Mouse (Mus musculus): ENCODE measurements at regions not wholly inside any gene's neighbourhood (a gene's known extent, or its start where the extent isn't known, plus 50 kb on each side); places are given as distances from the start of the nearest gene placed in this dataset.

DNA sequence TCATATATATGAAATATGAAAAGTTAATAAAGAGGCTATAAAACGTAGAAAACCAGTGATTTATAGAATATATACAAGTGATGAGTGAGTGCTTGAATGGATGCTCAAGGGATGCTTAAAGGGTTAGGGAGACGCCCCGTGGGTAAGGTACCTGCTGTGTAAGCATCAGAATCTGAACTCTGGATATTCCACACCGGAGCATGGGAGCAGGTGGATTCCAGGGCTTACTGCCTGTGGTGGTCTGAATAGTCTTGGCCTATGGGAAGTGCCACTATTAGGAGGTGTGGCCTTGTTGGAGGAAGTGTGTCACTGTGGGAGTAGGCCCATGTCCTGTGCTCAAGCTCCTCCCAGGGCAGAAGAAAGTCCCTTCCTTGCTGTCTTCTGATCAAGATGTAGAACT is 257.4 kb downstream of the Bcl11a start:
- Histone ChIP-seq H3K9ac (ENCODE audit: low read depth, low read length) (no peak overlapping the region), H3K27me3 (ENCODE audit: control insufficient read depth, insufficient read depth, low read length) (no peaks in the 10 kb centered on the region), H3K36me3 (ENCODE audit: control insufficient read depth, insufficient read depth, low read length) (no peaks in the 10 kb centered on the region), H3K4me3 (ENCODE audit: insufficient read depth, low read depth, low read length) (no peak overlapping the region), H3K79me2 (ENCODE audit: control insufficient read depth, insufficient read depth, low read length) (no peaks in the 10 kb centered on the region), H3K4me1 (ENCODE audit: control insufficient read depth, insufficient read depth, low read length) (no peaks in the 10 kb centered on the region), H3K27ac (replicated peaks; ENCODE audit: insufficient read depth, low read depth, low read length) (no peak overlapping the region)
- TF ChIP-seq POLR2A (IDR thresholded peaks at IDR 0.05; ENCODE audit: extremely low read depth, insufficient read depth, low read length), result no peak
- no peak for TF ChIP-seq CTCF (IDR thresholded peaks at IDR 0.05; ENCODE audit: low read depth, low read length)
- 89% methylated on average over 4 of the region's 4 CpGs for WGBS
- no peak for DNase-seq (ENCODE audit: extremely low read depth, low read depth, low spot score)

DNA sequence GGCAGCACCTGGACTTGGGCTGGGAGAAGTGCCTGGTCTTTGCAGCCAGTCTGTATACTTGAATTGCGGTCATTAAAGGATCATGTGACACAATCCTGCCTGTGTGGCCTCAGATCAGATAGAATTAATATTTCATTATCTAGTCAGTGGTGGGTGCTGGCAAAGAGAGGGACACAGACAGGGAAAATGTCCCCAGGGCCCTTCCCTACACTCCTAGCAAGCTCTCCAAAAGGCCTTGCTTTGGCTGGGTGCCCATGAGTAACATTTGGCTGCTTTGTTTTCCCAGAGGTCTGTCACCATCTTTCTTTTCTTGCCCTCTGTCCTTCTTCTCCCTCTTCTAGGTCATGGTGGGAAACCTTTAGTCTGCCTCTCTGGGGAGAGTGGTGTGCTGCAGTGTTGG is 260.3 kb downstream of the Bcl11a start:
- Histone ChIP-seq H3K4me1 (ENCODE audit: control insufficient read depth, insufficient read depth, low read length) (peaks cover 8% of the 10 kb centered on the region; the same call in 1 of the 2 replicates), H3K79me2 (ENCODE audit: control insufficient read depth, insufficient read depth, low read length) (no peaks in the 10 kb centered on the region), H3K27me3 (ENCODE audit: control insufficient read depth, insufficient read depth, low read length) (no peaks in the 10 kb centered on the region), H3K36me3 (ENCODE audit: control insufficient read depth, insufficient read depth, low read length) (no peaks in the 10 kb centered on the region), H3K4me3 (ENCODE audit: insufficient read depth, low read depth, low read length) (no peak overlapping the region), H3K27ac (replicated peaks; ENCODE audit: insufficient read depth, low read depth, low read length) (no peak overlapping the region), H3K9ac (ENCODE audit: low read depth, low read length) (no peak overlapping the region)
- WGBS, result 97% methylated on average over 1 of the region's 1 CpGs
- TF ChIP-seq POLR2A (IDR thresholded peaks at IDR 0.05; ENCODE audit: extremely low read depth, insufficient read depth, low read length) (no peak), CTCF (IDR thresholded peaks at IDR 0.05; ENCODE audit: low read depth, low read length) (no peak)
- DNase-seq (ENCODE audit: extremely low read depth, low read depth, low spot score), result no peak

GRCm38 (mm10) chr11:24339061-24339460 is 261.2 kb downstream of the Bcl11a start:
- 44% methylated on average over 2 of the region's 2 CpGs for WGBS
- Histone ChIP-seq H3K4me1 (ENCODE audit: control insufficient read depth, insufficient read depth, low read length) (peaks cover 8% of the 10 kb centered on the region; the same call in 1 of the 2 replicates), H3K36me3 (ENCODE audit: control insufficient read depth, insufficient read depth, low read length) (no peaks in the 10 kb centered on the region), H3K9ac (ENCODE audit: low read depth, low read length) (no peak overlapping the region), H3K27ac (replicated peaks; ENCODE audit: insufficient read depth, low read depth, low read length) (no peak overlapping the region), H3K79me2 (ENCODE audit: control insufficient read depth, insufficient read depth, low read length) (no peaks in the 10 kb centered on the region), H3K27me3 (ENCODE audit: control insufficient read depth, insufficient read depth, low read length) (no peaks in the 10 kb centered on the region), H3K4me3 (ENCODE audit: insufficient read depth, low read depth, low read length) (no peak overlapping the region)
- TF ChIP-seq CTCF (IDR thresholded peaks at IDR 0.05; ENCODE audit: low read depth, low read length) (no peak), POLR2A (IDR thresholded peaks at IDR 0.05; ENCODE audit: extremely low read depth, insufficient read depth, low read length) (no peak)
- DNase-seq (ENCODE audit: extremely low read depth, low read depth, low spot score), result peak; percentile 42

DNA sequence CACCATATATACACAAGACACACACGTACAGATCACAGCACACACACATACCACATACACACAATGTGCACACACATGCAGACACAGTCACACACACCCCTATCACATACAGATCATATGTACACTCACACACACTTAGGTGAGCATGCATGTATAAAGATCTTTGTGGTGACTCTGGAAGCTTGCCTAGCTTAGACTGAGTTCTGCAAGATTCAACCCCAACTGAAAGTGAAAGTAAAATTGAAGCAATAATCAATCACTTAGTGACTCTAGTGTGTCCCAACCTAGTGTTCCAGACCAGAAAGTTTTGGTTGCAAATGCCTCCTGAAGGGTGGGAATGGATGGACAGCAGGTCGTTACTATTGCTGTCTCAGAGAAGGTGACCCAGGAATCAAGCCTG is 262.8 kb downstream of the Bcl11a start:
- DNase-seq (ENCODE audit: extremely low read depth, low read depth, low spot score), result peak; percentile 80
- 57% methylated on average over 2 of the region's 2 CpGs for WGBS

DNA sequence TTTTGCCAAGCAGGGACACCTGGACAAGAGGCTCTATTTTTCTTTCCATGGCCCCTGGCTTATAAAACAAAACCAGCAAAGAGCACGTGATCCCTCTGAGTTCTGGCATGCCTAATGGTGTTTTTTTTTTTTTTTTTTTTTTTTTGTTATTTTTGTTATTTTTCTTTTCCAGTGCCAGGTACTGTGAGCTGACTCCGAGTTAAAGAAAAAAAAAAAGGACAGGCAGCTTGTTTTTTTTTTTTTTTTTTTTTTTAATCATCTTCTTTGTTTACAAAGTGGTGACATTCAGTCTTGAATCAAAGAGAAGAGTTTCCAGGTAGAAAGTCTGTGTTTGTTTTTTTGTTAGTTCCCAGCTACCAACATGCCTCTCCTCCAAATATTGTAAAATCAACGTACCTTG is 263.8 kb downstream of the Bcl11a start:
- no peak for TF ChIP-seq CTCF (IDR thresholded peaks at IDR 0.05; ENCODE audit: low read depth, low read length)
- no peak for TF ChIP-seq POLR2A (IDR thresholded peaks at IDR 0.05; ENCODE audit: extremely low read depth, insufficient read depth, low read length)
- H3K27me3 ChIP-seq (ENCODE audit: control insufficient read depth, insufficient read depth, low read length), result no peaks in the 10 kb centered on the region
- peaks cover 8% of the 10 kb centered on the region; the same call in 1 of the 2 replicates for H3K4me1 ChIP-seq (ENCODE audit: control insufficient read depth, insufficient read depth, low read length)
- H3K4me3 ChIP-seq (ENCODE audit: insufficient read depth, low read depth, low read length), result no peak overlapping the region
- no peaks in the 10 kb centered on the region for H3K36me3 ChIP-seq (ENCODE audit: control insufficient read depth, insufficient read depth, low read length)
- DNase-seq (ENCODE audit: extremely low read depth, low read depth, low spot score), result peak; percentile 71
- no peaks in the 10 kb centered on the region for H3K79me2 ChIP-seq (ENCODE audit: control insufficient read depth, insufficient read depth, low read length)
- no peak overlapping the region for H3K27ac ChIP-seq (replicated peaks; ENCODE audit: insufficient read depth, low read depth, low read length)
- WGBS, result 24% methylated on average over 3 of the region's 3 CpGs
- no peak overlapping the region for H3K9ac ChIP-seq (ENCODE audit: low read depth, low read length)

More for the DNA sequence above, 262.8 kb downstream of the Bcl11a start:
- no peak overlapping the region for H3K4me3 ChIP-seq (ENCODE audit: insufficient read depth, low read depth, low read length)
- no peaks in the 10 kb centered on the region for H3K79me2 ChIP-seq (ENCODE audit: control insufficient read depth, insufficient read depth, low read length)
- H3K27me3 ChIP-seq (ENCODE audit: control insufficient read depth, insufficient read depth, low read length), result no peaks in the 10 kb centered on the region
- no peak overlapping the region for H3K9ac ChIP-seq (ENCODE audit: low read depth, low read length)
- H3K4me1 ChIP-seq (ENCODE audit: control insufficient read depth, insufficient read depth, low read length), result peaks cover 8% of the 10 kb centered on the region; the same call in 1 of the 2 replicates
- TF ChIP-seq CTCF (IDR thresholded peaks at IDR 0.05; ENCODE audit: low read depth, low read length), result no peak
- no peak for TF ChIP-seq POLR2A (IDR thresholded peaks at IDR 0.05; ENCODE audit: extremely low read depth, insufficient read depth, low read length)
- no peaks in the 10 kb centered on the region for H3K36me3 ChIP-seq (ENCODE audit: control insufficient read depth, insufficient read depth, low read length)
- no peak overlapping the region for H3K27ac ChIP-seq (replicated peaks; ENCODE audit: insufficient read depth, low read depth, low read length)

DNA sequence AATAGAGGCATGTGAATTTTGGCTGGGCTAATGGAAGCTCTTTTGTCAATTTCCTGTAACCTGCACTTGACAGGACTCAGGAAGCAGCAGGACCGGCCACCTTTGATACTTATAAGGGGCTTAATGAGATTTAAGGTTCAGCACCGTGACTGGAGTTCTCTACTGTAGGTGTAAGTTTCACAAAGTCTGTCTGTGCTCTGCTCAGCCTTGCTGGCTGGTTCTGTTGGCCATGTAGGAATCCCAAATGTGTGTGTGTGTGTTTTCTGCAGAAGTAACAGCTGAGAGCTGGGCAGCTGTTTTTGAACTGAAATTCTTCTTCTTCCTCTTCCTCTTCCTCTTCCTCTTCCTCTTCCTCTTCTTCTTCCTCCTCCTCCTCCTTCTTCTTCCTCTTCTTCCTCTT is 264.3 kb downstream of the Bcl11a start:
- Histone ChIP-seq H3K4me3 (ENCODE audit: insufficient read depth, low read depth, low read length) (no peak overlapping the region), H3K36me3 (ENCODE audit: control insufficient read depth, insufficient read depth, low read length) (no peaks in the 10 kb centered on the region), H3K27me3 (ENCODE audit: control insufficient read depth, insufficient read depth, low read length) (no peaks in the 10 kb centered on the region), H3K27ac (replicated peaks; ENCODE audit: insufficient read depth, low read depth, low read length) (no peak overlapping the region), H3K9ac (ENCODE audit: low read depth, low read length) (no peak overlapping the region), H3K4me1 (ENCODE audit: control insufficient read depth, insufficient read depth, low read length) (peaks cover 8% of the 10 kb centered on the region; the same call in 1 of the 2 replicates), H3K79me2 (ENCODE audit: control insufficient read depth, insufficient read depth, low read length) (no peaks in the 10 kb centered on the region)
- DNase-seq (ENCODE audit: extremely low read depth, low read depth, low spot score), result no peak
- WGBS, result 56% methylated on average over 2 of the region's 2 CpGs
- no peak for TF ChIP-seq CTCF (IDR thresholded peaks at IDR 0.05; ENCODE audit: low read depth, low read length)
- no peak for TF ChIP-seq POLR2A (IDR thresholded peaks at IDR 0.05; ENCODE audit: extremely low read depth, insufficient read depth, low read length)
